Mouse (Mus musculus) limb, embryonic 12.5 days (tissue): ENCODE measurements around the gene Tmem255b. TPM values are rescaled to one million over a fixed set of nuclear protein-coding genes. Genes with fewer than 3 reads are reported as not detected.

Experiments
- ATAC-seq: fragments of 200-750 bp; cut with Nextera tagmentation; 2 replicates; pipeline ENCODE4 v1.8.0; 2017; ENCODE audit warnings: low read depth, moderate TSS enrichment; ENCODE audit not compliant: insufficient number of reproducible peaks, insufficient read depth, low FRiP score, low TSS enrichment
- H3K27ac ChIP-seq: fragments of 300-500 bp; sonication (generic); 2 replicates; pipeline ENCODE4 v1.5.1; 2016; ENCODE audit warnings: mild to moderate bottlenecking, moderate library complexity
- H3K27me3 ChIP-seq: fragments of 300-500 bp; sonication (generic); 2 replicates; pipeline ENCODE4 v1.6.1; 2016; ENCODE audit warnings: mild to moderate bottlenecking, moderate library complexity
- H3K36me3 ChIP-seq: fragments of 300-500 bp; sonication (generic); 2 replicates; pipeline ENCODE4 v1.6.1; 2016; ENCODE audit warnings: mild to moderate bottlenecking, moderate library complexity
- H3K4me1 ChIP-seq: fragments of 300-500 bp; sonication (generic); replicated peaks from 2 replicates; pipeline ENCODE4 v1.6.1; 2016
- H3K4me2 ChIP-seq: fragments of 300-500 bp; sonication (generic); 2 replicates; pipeline ENCODE4 v1.6.1; 2016; ENCODE audit warnings: mild to moderate bottlenecking, moderate library complexity
- H3K4me3 ChIP-seq: fragments of 300-500 bp; sonication (generic); replicated peaks from 2 replicates; pipeline ENCODE4 v1.5.1; 2016; ENCODE audit warnings: mild to moderate bottlenecking
- H3K9ac ChIP-seq: fragments of 300-500 bp; sonication (generic); replicated peaks from 2 replicates; pipeline ENCODE4 v1.6.1; 2016; ENCODE audit warnings: mild to moderate bottlenecking, moderate library complexity
- H3K9me3 ChIP-seq: fragments of 300-500 bp; sonication (generic); 2 replicates; pipeline ENCODE4 v1.6.1; 2016; ENCODE audit warnings: mild to moderate bottlenecking, moderate library complexity
- WGBS: fragments of 180-500 bp; shearing (Covaris S2); methylation state at CpG from one replicate; pipeline ENCODE4 v1.1.7; 2016; 5-methylcytosine and 5-hydroxymethylcytosine counted together
- polyA plus RNA-seq: library from polyadenylated mRNA; unstranded; fragments of >200 nt; fragmentation: Nextera tagmentation; extraction: Ambion mirVana; gene quantifications from 2 replicates; pipeline ENCODE4 v1.2.1, GENCODE M21; 2016

The Tmem255b gene
- polyA plus RNA-seq, 1 experiment from 2014 or later: 0.24 TPM

DNA sequence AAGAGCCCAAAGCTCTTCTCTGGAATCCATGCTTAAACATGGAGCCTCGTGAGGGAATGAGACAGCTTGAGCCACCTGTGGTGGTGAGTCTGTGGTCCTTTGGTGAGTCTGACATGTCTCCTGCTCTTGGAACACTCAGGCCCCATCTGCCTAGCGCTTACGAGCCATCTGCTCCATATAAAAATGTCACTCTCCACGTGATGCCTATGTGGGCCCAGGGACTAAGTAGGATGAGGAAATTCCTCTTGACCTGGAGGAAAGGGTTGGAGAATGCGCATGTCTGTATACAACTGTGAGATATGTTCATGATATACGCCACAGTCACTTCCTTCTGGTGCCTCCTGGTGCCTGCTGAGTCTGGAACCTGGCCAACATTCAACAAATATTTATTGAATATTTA lies 77.7 kb downstream of the Tmem255b start:
- Histone ChIP-seq H3K4me2 (no peak overlapping the region), H3K4me3 (no peak overlapping the region), H3K9me3 (no peaks in the 10 kb centered on the region), H3K4me1 (no peaks in the 10 kb centered on the region), H3K9ac (no peak overlapping the region), H3K27ac (no peak overlapping the region), H3K36me3 (no peaks in the 10 kb centered on the region), H3K27me3 (peaks cover 9% of the 10 kb centered on the region; the same call in 1 of the 2 replicates)
- 73% methylated on average over 6 of the region's 6 CpGs for WGBS
- no peak for ATAC-seq

DNA sequence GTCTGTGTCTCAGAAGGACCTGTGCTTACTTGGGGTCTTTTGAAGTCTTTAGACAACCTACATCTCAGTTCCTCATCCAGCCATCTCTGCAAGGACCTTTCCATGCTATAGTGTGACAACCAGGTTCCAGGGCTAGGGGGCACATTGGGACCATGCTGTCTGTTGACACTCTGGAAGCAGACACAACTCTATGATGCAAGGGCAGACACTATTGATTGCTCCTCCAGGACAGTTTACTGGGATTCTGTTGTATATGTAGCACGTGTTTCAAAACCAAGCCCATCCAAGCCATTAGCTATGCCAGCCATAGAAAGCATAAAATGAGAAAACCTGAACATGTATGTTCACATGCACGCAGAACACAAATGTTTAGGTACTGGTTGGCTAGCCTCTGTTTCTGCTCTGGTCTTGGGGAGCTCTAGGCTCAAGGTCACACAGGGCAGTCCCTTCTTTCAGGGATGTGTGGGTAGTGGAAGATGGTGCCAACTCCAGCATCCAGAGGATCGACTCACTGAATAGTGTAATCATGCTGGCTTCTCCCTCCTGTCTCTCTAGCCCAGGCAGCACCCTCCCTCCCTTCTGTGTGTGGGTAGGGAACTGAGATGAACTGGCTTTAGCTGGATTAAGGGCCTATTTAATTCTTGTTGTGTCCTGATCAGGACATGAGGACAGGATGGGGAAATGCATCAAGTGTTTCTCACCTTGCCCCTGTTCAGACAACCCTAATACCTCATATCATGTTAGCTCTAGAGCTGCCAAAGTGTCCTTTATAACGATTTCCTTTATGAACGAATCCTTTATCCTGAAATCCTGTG lies 78.8 kb downstream of the Tmem255b start:
- 76% methylated on average over 5 of the region's 5 CpGs for WGBS
- no peak overlapping the region for H3K4me2 ChIP-seq
- ATAC-seq: no peak

DNA sequence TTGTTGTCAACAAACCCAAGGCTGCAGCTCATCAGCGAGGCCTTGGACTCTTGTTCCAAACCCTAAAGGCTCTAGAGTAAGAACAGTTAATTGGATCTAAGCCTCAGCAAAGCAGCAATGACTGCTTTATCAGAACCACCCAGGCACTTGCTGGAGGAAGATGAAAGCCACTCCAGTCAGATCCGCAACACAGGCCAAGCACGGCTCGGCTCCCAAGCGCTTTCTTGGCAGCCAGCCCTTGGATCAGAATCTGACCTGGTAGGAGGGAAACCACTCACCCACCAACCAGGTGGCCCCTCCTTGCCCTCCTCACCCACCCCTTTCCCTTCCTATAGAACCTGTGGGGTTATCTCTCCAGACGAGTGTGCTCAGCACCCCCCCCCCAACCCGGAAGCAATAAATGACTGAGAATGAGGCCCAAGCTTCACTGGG lies 81.0 kb downstream of the Tmem255b start:
- peaks cover 4% of the 10 kb centered on the region; the same call in 1 of the 2 replicates for H3K27me3 ChIP-seq
- H3K4me1 ChIP-seq: no peaks in the 10 kb centered on the region
- no peaks in the 10 kb centered on the region for H3K9me3 ChIP-seq
- no peak overlapping the region for H3K9ac ChIP-seq
- H3K4me3 ChIP-seq: no peak overlapping the region
- ATAC-seq: no peak
- no peak overlapping the region for H3K4me2 ChIP-seq
- WGBS: 69% methylated on average over 7 of the region's 7 CpGs
- no peaks in the 10 kb centered on the region for H3K36me3 ChIP-seq
- no peak overlapping the region for H3K27ac ChIP-seq

More for the DNA sequence above, 78.8 kb downstream of the Tmem255b start:
- Histone ChIP-seq H3K4me1 (no peaks in the 10 kb centered on the region), H3K27me3 (peaks cover 3% of the 10 kb centered on the region; the same call in 1 of the 2 replicates), H3K9ac (no peak overlapping the region), H3K36me3 (no peaks in the 10 kb centered on the region), H3K4me3 (no peak overlapping the region), H3K27ac (no peak overlapping the region), H3K9me3 (no peaks in the 10 kb centered on the region)

DNA sequence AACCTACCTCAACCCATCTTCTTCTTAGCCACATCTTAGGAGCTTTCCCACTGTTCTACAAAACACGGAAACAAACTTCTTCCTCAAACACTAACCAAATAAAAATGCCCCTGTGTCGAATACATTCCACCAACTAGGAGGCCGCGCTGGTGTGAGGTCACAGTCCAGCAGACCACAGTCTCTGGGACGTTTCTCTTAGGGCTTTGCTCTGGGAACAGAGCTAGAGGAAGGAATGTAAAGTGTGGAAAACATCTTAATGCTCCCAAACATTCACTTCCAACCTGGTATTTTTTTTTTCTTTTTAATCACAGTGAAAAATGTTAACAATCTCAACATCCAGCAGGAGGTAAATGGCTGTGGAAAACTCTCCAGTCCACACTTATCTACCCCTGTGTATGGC lies 81.7 kb downstream of the Tmem255b start:
- Histone ChIP-seq H3K4me2 (no peak overlapping the region), H3K9me3 (no peaks in the 10 kb centered on the region), H3K4me1 (no peaks in the 10 kb centered on the region), H3K27me3 (peaks cover 4% of the 10 kb centered on the region; the same call in 1 of the 2 replicates), H3K4me3 (no peak overlapping the region), H3K9ac (no peak overlapping the region), H3K27ac (no peak overlapping the region), H3K36me3 (no peaks in the 10 kb centered on the region)
- WGBS: 83% methylated on average over 5 of the region's 5 CpGs
- ATAC-seq: no peak

DNA sequence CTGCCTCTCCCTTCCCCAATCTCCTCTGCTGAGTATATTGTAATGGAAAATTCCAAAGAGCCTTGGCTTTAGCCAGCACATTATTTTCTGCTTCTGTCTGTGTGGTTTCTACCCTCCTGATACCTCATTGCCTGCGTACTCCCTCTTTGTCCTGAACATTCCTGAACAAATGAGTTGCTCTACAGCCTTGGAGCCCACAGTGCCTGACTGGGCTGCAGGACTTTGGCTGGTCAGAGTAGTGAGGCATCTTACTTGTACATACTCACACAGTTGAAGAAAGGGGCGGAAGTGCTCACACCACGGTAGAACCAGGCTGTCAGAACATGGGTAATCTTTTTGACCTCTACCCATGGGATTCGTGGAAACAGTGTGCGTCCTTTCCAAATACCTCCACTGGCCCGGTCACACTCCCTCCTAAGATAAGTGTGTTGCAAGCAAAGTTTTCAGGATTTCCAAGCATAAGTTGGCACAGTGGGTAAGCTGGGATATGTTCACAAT lies 82.3 kb downstream of the Tmem255b start:
- Histone ChIP-seq H3K9me3 (no peaks in the 10 kb centered on the region), H3K4me1 (no peaks in the 10 kb centered on the region), H3K4me2 (no peak overlapping the region), H3K27ac (no peak overlapping the region), H3K9ac (no peak overlapping the region), H3K4me3 (no peak overlapping the region), H3K27me3 (peaks cover 4% of the 10 kb centered on the region; the same call in 1 of the 2 replicates), H3K36me3 (no peaks in the 10 kb centered on the region)
- ATAC-seq: no peak
- 89% methylated on average over 6 of the region's 6 CpGs for WGBS

Other genes starting within 250 kb of the Tmem255b start
- gene Grtp1, start 234.6 kb upstream of the Tmem255b start, polyA plus RNA-seq: 14.2 and 14.6 TPM in 2 replicates
- gene Adprhl1, start 181.0 kb upstream of the Tmem255b start, polyA plus RNA-seq: 0.10 and 0.31 TPM in 2 replicates
- 29.9 and 31.5 TPM in 2 replicates for gene Dcun1d2, start 147.1 kb upstream of the Tmem255b start, polyA plus RNA-seq
- gene Tmco3, start 147.0 kb upstream of the Tmem255b start, polyA plus RNA-seq: 45.9 and 46.4 TPM in 2 replicates
- gene Tfdp1, start 96.4 kb upstream of the Tmem255b start, polyA plus RNA-seq: 187 and 188 TPM in 2 replicates
- not detected in 2 replicates for gene Atp4b, start 38.4 kb upstream of the Tmem255b start, polyA plus RNA-seq
- gene Grk1, start 30.1 kb upstream of the Tmem255b start, polyA plus RNA-seq: 0.04 TPM in 2 replicates
- gene Gas6, start 59.3 kb downstream of the Tmem255b start, polyA plus RNA-seq: 7.9 and 10.3 TPM in 2 replicates
- not detected in 2 replicates for gene 1700029H14Rik, start 127.3 kb downstream of the Tmem255b start, polyA plus RNA-seq
- 20.2 and 24.9 TPM in 2 replicates for gene Rasa3, start 242.4 kb downstream of the Tmem255b start, polyA plus RNA-seq